Comparison of ENCODE assay signal across 25 mouse cellular contexts in the genomic region with DNA sequence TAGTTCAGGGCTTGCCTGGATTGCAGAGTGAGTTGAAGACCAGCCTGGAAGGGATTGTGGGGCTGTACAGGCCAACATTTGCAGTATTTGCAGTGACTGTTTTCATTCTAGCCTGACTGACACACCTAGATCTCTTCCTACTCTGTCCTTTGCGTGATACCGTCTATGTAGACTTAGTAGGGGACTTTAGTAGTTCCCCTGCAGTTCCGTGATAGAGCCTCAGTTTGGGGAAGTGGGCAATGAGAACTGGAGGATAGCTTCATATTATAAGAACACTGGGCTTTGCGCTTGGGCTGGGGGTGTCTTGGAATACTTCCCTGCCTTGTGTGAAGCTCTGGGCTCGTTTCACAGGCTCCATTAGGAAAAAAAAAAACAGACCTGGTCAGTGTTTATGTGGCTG. TPM values are rescaled to one million over a fixed set of nuclear protein-coding genes. Genes with fewer than 3 reads are reported as not detected.
A peak's percentile ranks its signal among the peaks of the same experiment; 100 is the strongest.
DNase-seq lines count a peak whose midpoint lies in the region; ATAC-seq and TF ChIP-seq lines count a peak whose summit lies in the region.
"Had no signal": no experiment of that assay in that cellular context is flagged by ENCODE, and none has a peak within 500 bp of the region (broad histone marks: within the 10 kb centered on the region; RNA-seq: fewer than 3 reads in every experiment).

No protein-coding gene starts in this region.

- no peaks in the 10 kb centered on the region for H3K9me3 ChIP-seq in lung, embryonic 15.5 days
- no peaks in the 10 kb centered on the region for H3K9me3 ChIP-seq in midbrain, embryonic 11.5 days (ENCODE audit: control insufficient read depth, low read length)
- no peaks in the 10 kb centered on the region for H3K9me3 ChIP-seq in midbrain, embryonic 16.5 days (replicated peaks; ENCODE audit: control insufficient read depth, low read length, poor library complexity, severe bottlenecking)
- no peaks in the 10 kb centered on the region for H3K9me3 ChIP-seq in MEL (replicated peaks; ENCODE audit: insufficient read depth, low read length)
- H3K9me3 ChIP-seq: embryonic facial prominence, embryonic 13.5 days; embryonic facial prominence, embryonic 15.5 days; forebrain, embryonic 13.5 days; forebrain, embryonic 15.5 days; G1E had no signal

- TF ChIP-seq RAD21 in MEL (IDR thresholded peaks at IDR 0.05; ENCODE audit: low read depth, low read length), result no peak

- no peak overlapping the region for H3K27ac ChIP-seq in lung, embryonic 15.5 days
- H3K27ac ChIP-seq in midbrain, embryonic 11.5 days (ENCODE audit: low read depth, low read length), result no peak overlapping the region
- H3K27ac ChIP-seq in midbrain, embryonic 16.5 days (ENCODE audit: low read length), result no peak overlapping the region
- no peak overlapping the region for H3K27ac ChIP-seq in MEL (ENCODE audit: control insufficient read depth, low read depth, low read length)
- H3K27ac ChIP-seq: embryonic facial prominence, embryonic 13.5 days; embryonic facial prominence, embryonic 15.5 days; forebrain, embryonic 13.5 days; forebrain, embryonic 15.5 days had no signal

- H3K4me1 ChIP-seq in lung, embryonic 15.5 days, result peaks cover 9% of the 10 kb centered on the region; the same call in 1 of the 2 replicates
- no peaks in the 10 kb centered on the region for H3K4me1 ChIP-seq in midbrain, embryonic 11.5 days (ENCODE audit: control insufficient read depth, insufficient read depth, low read length)
- no peaks in the 10 kb centered on the region for H3K4me1 ChIP-seq in midbrain, embryonic 16.5 days (ENCODE audit: control insufficient read depth, insufficient read depth, low read length)
- H3K4me1 ChIP-seq in MEL (ENCODE audit: control insufficient read depth in 1 of 2, insufficient read depth in 2 of 2, low read length in 2 of 2), result no peaks in the 10 kb centered on the region; a peak in 1 of 4 replicates
- H3K4me1 ChIP-seq: embryonic facial prominence, embryonic 13.5 days; embryonic facial prominence, embryonic 15.5 days; forebrain, embryonic 13.5 days; forebrain, embryonic 15.5 days had no signal

- H3K27me3 ChIP-seq in lung, embryonic 15.5 days, result no peaks in the 10 kb centered on the region
- no peaks in the 10 kb centered on the region for H3K27me3 ChIP-seq in midbrain, embryonic 11.5 days (ENCODE audit: control insufficient read depth, insufficient read depth, low read length)
- no peaks in the 10 kb centered on the region for H3K27me3 ChIP-seq in midbrain, embryonic 16.5 days (ENCODE audit: control insufficient read depth, insufficient read depth, low read depth, low read length)
- no peaks in the 10 kb centered on the region for H3K27me3 ChIP-seq in MEL (ENCODE audit: control insufficient read depth in 1 of 2, insufficient read depth in 2 of 2, low read length in 2 of 2)
- H3K27me3 ChIP-seq: CH12.LX; embryonic facial prominence, embryonic 13.5 days; embryonic facial prominence, embryonic 15.5 days; forebrain, embryonic 13.5 days; forebrain, embryonic 15.5 days; Patski had no signal

- H3K4me3 ChIP-seq in lung, embryonic 15.5 days, result no peak overlapping the region
- no peak overlapping the region for H3K4me3 ChIP-seq in midbrain, embryonic 11.5 days (ENCODE audit: low read depth, low read length)
- no peak overlapping the region for H3K4me3 ChIP-seq in midbrain, embryonic 16.5 days (ENCODE audit: low read depth, low read length)
- H3K4me3 ChIP-seq in MEL (ENCODE audit: control insufficient read depth in 1 of 2, insufficient read depth in 1 of 2, low read depth in 2 of 2, low read length in 2 of 2), result no peak overlapping the region
- H3K4me3 ChIP-seq: embryonic facial prominence, embryonic 13.5 days; embryonic facial prominence, embryonic 15.5 days; forebrain, embryonic 13.5 days; forebrain, embryonic 15.5 days had no signal

- H3K79me2 ChIP-seq in MEL (ENCODE audit: control insufficient read depth, insufficient read depth, low read length, poor library complexity), result no peaks in the 10 kb centered on the region

- TF ChIP-seq POLR2A in MEL (IDR thresholded peaks at IDR 0.05; ENCODE audit: control insufficient read depth in 1 of 2, insufficient read depth in 1 of 2, low read depth in 1 of 2, low read length in 2 of 2, poor library complexity in 1 of 2), result no peak

- ATAC-seq in lung, embryonic 15.5 days (ENCODE audit: borderline replicate concordance, extremely low read depth, low FRiP score, low TSS enrichment), result peak; percentile 43; the same call in 1 of the 2 replicates
- no peak for ATAC-seq in midbrain, embryonic 11.5 days (ENCODE audit: low FRiP score)
- no peak for ATAC-seq in midbrain, embryonic 16.5 days
- ATAC-seq: forebrain, embryonic 13.5 days; forebrain, embryonic 15.5 days; forebrain, postnatal 0 days; Patski had no signal

- H3K36me3 ChIP-seq in lung, embryonic 15.5 days, result peaks cover 48% of the 10 kb centered on the region
- H3K36me3 ChIP-seq in midbrain, embryonic 11.5 days (ENCODE audit: control insufficient read depth, insufficient read depth, low read length), result peaks cover 5% of the 10 kb centered on the region
- peaks cover 15% of the 10 kb centered on the region for H3K36me3 ChIP-seq in midbrain, embryonic 16.5 days (ENCODE audit: control insufficient read depth, insufficient read depth, low read length)
- H3K36me3 ChIP-seq in MEL (ENCODE audit: control insufficient read depth in 1 of 2, insufficient read depth in 2 of 2, low read length in 2 of 2), result peaks cover 2 to 12% of the 10 kb centered on the region in 2 experiments; a peak in 3 of 4 replicates

- whole genome bisulfite sequencing in lung, embryonic 15.5 days, result 84% methylated on average over 5 of the region's 5 CpGs
- 94% methylated on average over 5 of the region's 5 CpGs for WGBS in midbrain, embryonic 11.5 days
- WGBS in midbrain, embryonic 16.5 days, result 97% methylated on average over 5 of the region's 5 CpGs

- TF ChIP-seq CTCF in MEL (IDR thresholded peaks at IDR 0.05 in 2 of 3, conservative IDR thresholded peaks at IDR 0.05 in 1 of 3; ENCODE audit: control insufficient read depth in 1 of 3, insufficient read depth in 1 of 3, low read depth in 2 of 3, low read length in 3 of 3, poor library complexity in 1 of 3, severe bottlenecking in 1 of 3), result no peak

- no peak for DNase-seq in lung, postnatal 36 days
- peak; percentile 31 for DNase-seq in midbrain, embryonic 11.5 days (ENCODE audit: low spot score, missing footprints)
- peak; percentile 63 for DNase-seq in MEL (ENCODE audit: low read depth, low spot score)
- peak; percentile 28 for DNase-seq in induced T-regulatory cell, adult 2 months (ENCODE audit: low read depth)
- DNase-seq in embryo, embryonic 11 days, result no peak
- no peak for DNase-seq in spleen, postnatal 14 days (ENCODE audit: low spot score in 2 of 2)
- DNase-seq: adrenal gland, adult 8-10 months; adrenal gland, postnatal 14 days; adrenal gland, postnatal 36 days; B cell, adult 2 months; cerebellum, adult 11-12 months; cerebellum, adult 2 months; cerebellum, adult 9-10 months; cerebellum, postnatal 10 days; cerebellum, postnatal 25 days; forebrain, postnatal 0 days had no signal

- no peak overlapping the region for H3K9ac ChIP-seq in lung, embryonic 15.5 days
- H3K9ac ChIP-seq in midbrain, embryonic 11.5 days (ENCODE audit: low read length), result no peak overlapping the region
- no peak overlapping the region for H3K9ac ChIP-seq in midbrain, embryonic 16.5 days (ENCODE audit: low read depth, low read length)
- H3K9ac ChIP-seq in MEL (ENCODE audit: control insufficient read depth, low read depth, low read length, poor library complexity, severe bottlenecking), result no peak overlapping the region
- H3K9ac ChIP-seq: embryonic facial prominence, embryonic 13.5 days; embryonic facial prominence, embryonic 15.5 days; forebrain, embryonic 13.5 days; forebrain, embryonic 15.5 days; forebrain, postnatal 0 days had no signal

- no peak overlapping the region for H3K4me2 ChIP-seq in lung, embryonic 15.5 days
- H3K4me2 ChIP-seq in midbrain, embryonic 11.5 days, result no peak overlapping the region
- no peak overlapping the region for H3K4me2 ChIP-seq in midbrain, embryonic 16.5 days (ENCODE audit: low read length)
- H3K4me2 ChIP-seq: embryonic facial prominence, embryonic 13.5 days; embryonic facial prominence, embryonic 15.5 days; forebrain, embryonic 13.5 days; forebrain, embryonic 15.5 days had no signal

- no peak for TF ChIP-seq EP300 in MEL (IDR thresholded peaks at IDR 0.05; ENCODE audit: low read depth in 1 of 2, low read length in 2 of 2)

TF ChIP-seq in MEL, 35 proteins besides CTCF, POLR2A, EP300 and RAD21:
- TF ChIP-seq USF2 (IDR thresholded peaks at IDR 0.05; ENCODE audit: borderline replicate concordance in 1 of 2, insufficient read depth in 1 of 2, low read depth in 1 of 2, low read length in 2 of 2), result no peak
- peak; percentile 84 for TF ChIP-seq TBP (IDR thresholded peaks at IDR 0.05; ENCODE audit: low read depth, low read length)

RNA-seq across cellular contexts. Expression of a gene that starts 12.1 kb away (rescaled TPM):
- 0.14 and 0.23 TPM in 2 replicates for polyA plus RNA-seq in lung, embryonic 15.5 days (2015; fragmentation: Nextera tagmentation; extraction: Ambion mirVana)
- polyA plus RNA-seq in midbrain, embryonic 11.5 days (2014; fragmentation: Nextera tagmentation; extraction: Ambion mirVana), result not detected in 2 replicates
- 0.16 and 0.25 TPM in 2 replicates for polyA plus RNA-seq in midbrain, embryonic 16.5 days (2015; fragmentation: Nextera tagmentation; extraction: Ambion mirVana)
- total RNA-seq in MEL (2012; rRNA removed), result not detected in 2 replicates
- polyA plus RNA-seq in MEL (2012; ENCODE audit: insufficient read depth in 1 of 2, insufficient read length in 2 of 2, low read depth in 1 of 2, low replicate concordance in 2 of 2, missing spikeins in 1 of 2), result not detected
- polyA plus RNA-seq: forebrain, embryonic 13.5 days; G1E; Patski had no signal

RNA-seq across cellular contexts. Expression of a gene that starts 27.5 kb away (rescaled TPM):
- polyA plus RNA-seq in lung, embryonic 15.5 days (2015; fragmentation: Nextera tagmentation; extraction: Ambion mirVana), result 37.5 and 39.0 TPM in 2 replicates
- 49.5 and 53.6 TPM in 2 replicates for polyA plus RNA-seq in midbrain, embryonic 11.5 days (2014; fragmentation: Nextera tagmentation; extraction: Ambion mirVana)
- polyA plus RNA-seq in midbrain, embryonic 16.5 days (2015; fragmentation: Nextera tagmentation; extraction: Ambion mirVana), result 51.9 and 55.7 TPM in 2 replicates
- 30.1 and 34.7 TPM in 2 replicates for total RNA-seq in MEL (2012; rRNA removed)
- 10 to 100 TPM; 30.5 to 86.3 TPM for polyA plus RNA-seq in MEL (2012; ENCODE audit: insufficient read depth in 1 of 2, insufficient read length in 2 of 2, low read depth in 1 of 2, low replicate concordance in 2 of 2, missing spikeins in 1 of 2)

RNA-seq across cellular contexts. Expression of a gene that starts 27.5 kb away (rescaled TPM):
- 87.7 and 88.8 TPM in 2 replicates for polyA plus RNA-seq in lung, embryonic 15.5 days (2015; fragmentation: Nextera tagmentation; extraction: Ambion mirVana)
- 51.7 and 53.7 TPM in 2 replicates for polyA plus RNA-seq in midbrain, embryonic 11.5 days (2014; fragmentation: Nextera tagmentation; extraction: Ambion mirVana)
- polyA plus RNA-seq in midbrain, embryonic 16.5 days (2015; fragmentation: Nextera tagmentation; extraction: Ambion mirVana), result 48.1 and 49.5 TPM in 2 replicates
- 9.2 and 9.7 TPM in 2 replicates for total RNA-seq in MEL (2012; rRNA removed)
- polyA plus RNA-seq in MEL (2012; ENCODE audit: insufficient read depth in 1 of 2, insufficient read length in 2 of 2, low read depth in 1 of 2, low replicate concordance in 2 of 2, missing spikeins in 1 of 2), result 10 to 100 TPM in 1 of 2 experiments, not detected in 1; 13.8 TPM

Comparison
In these comparisons a context has a peak if more than half of its experiments do, and no peak if none do; other contexts are left out.
1. DNase-seq: peak in midbrain, embryonic 11.5 days (single experiment), MEL (single experiment) and induced T-regulatory cell, adult 2 months (single experiment); none in lung, postnatal 36 days (single experiment), embryo, embryonic 11 days (single experiment) and spleen, postnatal 14 days (0 of 2).